Mouse (Mus musculus) cerebellum, adult 2 months (tissue): ENCODE results near the gene Ctsa. TPM values are rescaled to one million over a fixed set of nuclear protein-coding genes. Genes with fewer than 3 reads are reported as not detected.
A peak's percentile ranks its signal among the peaks of the same experiment; 100 is the strongest.

Source experiments
- DNase-seq, 2 experiments: peaks; one replicate each; pipeline ENCODE4 v3.0.0; 2021
- H3K27ac ChIP-seq: fragments of 200-500 bp; 2 replicates; pipeline ENCODE4 v1.5.1; 2012; ENCODE audit warnings: low read length, control low read depth, inconsistent platforms; ENCODE audit not compliant: insufficient read depth
- H3K27me3 ChIP-seq: fragments of 200-500 bp; 2 replicates; pipeline ENCODE4 v1.6.1; 2012; ENCODE audit warnings: inconsistent platforms, mild to moderate bottlenecking, low read length, moderate library complexity; ENCODE audit not compliant: control insufficient read depth, insufficient read depth
- H3K4me1 ChIP-seq: fragments of 200-500 bp; 2 replicates; pipeline ENCODE4 v1.6.1; 2011; ENCODE audit warnings: low read length; ENCODE audit not compliant: control insufficient read depth, insufficient read depth
- H3K4me3 ChIP-seq: fragments of 200-500 bp; replicated peaks from 2 replicates; pipeline ENCODE3; 2011; ENCODE audit warnings: mild to moderate bottlenecking, low read depth, low read length, control low read depth; ENCODE audit not compliant: insufficient read depth
- CTCF ChIP-seq: fragments of 200-500 bp; IDR thresholded peaks from 2 replicates; pipeline ENCODE4 v1.5.1; 2011; ENCODE audit warnings: low read depth, mild to moderate bottlenecking, control low read depth, low read length, moderate library complexity, borderline replicate concordance; ENCODE audit not compliant: insufficient read depth
- POLR2A ChIP-seq: fragments of 200-500 bp; IDR thresholded peaks from 2 replicates; pipeline ENCODE4 v1.6.1; 2011; ENCODE audit warnings: low read length, control low read depth, borderline replicate concordance; ENCODE audit not compliant: insufficient read depth
- WGBS: fragments of 180-500 bp; shearing (Covaris S2); methylation state at CpG from one replicate; pipeline ENCODE4 v1.1.7; 2018; 5-methylcytosine and 5-hydroxymethylcytosine counted together
- polyA plus RNA-seq: library from polyadenylated mRNA; depleted of rRNA; stranded (reverse); fragments of >200 nt; gene quantifications from 2 replicates; pipeline ENCODE4 v1.2.3, GENCODE M21; 2012

Ctsa gene
- polyA plus RNA-seq, 1 experiment = 177 TPM

- H3K27me3 ChIP-seq = no peaks in the 10 kb centered on the region
- no peak overlapping the region for H3K4me3 ChIP-seq
- TF ChIP-seq CTCF (no peak), POLR2A (no peak)
- no peak for DNase-seq
- H3K27ac ChIP-seq = no peak overlapping the region
- 82% methylated on average over 17 of the region's 17 CpGs for WGBS
- H3K4me1 ChIP-seq = peaks cover 20% of the 10 kb centered on the region
Measured at GRCm38 (mm10) chr2:164825521-164825920, 7.2 kb upstream of the Ctsa start.

- Histone ChIP-seq H3K4me3 (no peak overlapping the region), H3K27ac (no peak overlapping the region), H3K27me3 (no peaks in the 10 kb centered on the region), H3K4me1 (peaks cover 11% of the 10 kb centered on the region)
- no peak for DNase-seq
- WGBS = 49% methylated on average over 16 of the region's 16 CpGs
- TF ChIP-seq POLR2A (no peak), CTCF (no peak)
Measured at GRCm38 (mm10) chr2:164827146-164827850, 5.4 kb upstream of the Ctsa start.

- H3K4me1 ChIP-seq = peaks cover 14% of the 10 kb centered on the region
- WGBS = 87% methylated on average over 6 of the region's 6 CpGs
- TF ChIP-seq POLR2A = no peak
- no peak for TF ChIP-seq CTCF
- no peaks in the 10 kb centered on the region for H3K27me3 ChIP-seq
- no peak within 1 kb of the TSS for H3K27ac ChIP-seq
- no peak within 1 kb of the TSS for H3K4me3 ChIP-seq
- no peak for DNase-seq
Measured at GRCm38 (mm10) chr2:164828437-164828836, 4.2 kb upstream of the Ctsa start, which contains the start of gene Spata25. Gene Spata25 (minus strand): TSS chr2:164828537.

GRCm38 (mm10) chr2:164829090-164829489 is 3.6 kb upstream of the Ctsa start:
- Histone ChIP-seq H3K27ac (no peak overlapping the region), H3K4me1 (peaks cover 10% of the 10 kb centered on the region), H3K4me3 (no peak overlapping the region), H3K27me3 (no peaks in the 10 kb centered on the region)
- 97% methylated on average over 1 of the region's 1 CpGs for WGBS
- TF ChIP-seq CTCF = no peak
- TF ChIP-seq POLR2A = no peak
- no peak for DNase-seq

GRCm38 (mm10) chr2:164831029-164831428 is 1.6 kb upstream of the Ctsa start:
- H3K27me3 ChIP-seq = no peaks in the 10 kb centered on the region
- H3K27ac ChIP-seq = no peak overlapping the region
- 89% methylated on average over 10 of the region's 10 CpGs for WGBS
- H3K4me3 ChIP-seq = no peak overlapping the region
- DNase-seq = no peak
- no peak for TF ChIP-seq POLR2A
- TF ChIP-seq CTCF = no peak
- peaks cover 7% of the 10 kb centered on the region for H3K4me1 ChIP-seq

- WGBS = 35% methylated on average over 16 of the region's 16 CpGs
- Histone ChIP-seq H3K4me1 (peaks cover 6% of the 10 kb centered on the region), H3K4me3 (peak overlapping the region; percentile 84), H3K27ac (peak overlapping the region; percentile 75), H3K27me3 (no peaks in the 10 kb centered on the region)
- TF ChIP-seq POLR2A (no peak), CTCF (no peak)
- no peak for DNase-seq
Measured at GRCm38 (mm10) chr2:164832032-164832747, 483 bp upstream of the Ctsa start.

- Histone ChIP-seq H3K27me3 (no peaks in the 10 kb centered on the region), H3K4me3 (peak within 1 kb of the TSS; percentile 84), H3K4me1 (peaks cover 3% of the 10 kb centered on the region; the same call in 1 of the 2 replicates), H3K27ac (peak within 1 kb of the TSS; percentile 75)
- TF ChIP-seq CTCF (no peak), POLR2A (peak; percentile 71; the same call in 1 of the 2 replicates)
- under 1% methylated on average over 31 of the region's 31 CpGs for WGBS
- peak; percentile 91 to 92 for DNase-seq
Measured at GRCm38 (mm10) chr2:164833314-164833959, 764 bp downstream of the Ctsa start, which contains the start of gene Neurl2. Gene Neurl2 (minus strand): TSS chr2:164833456.
